10 mouse cellular contexts compared by ENCODE assay signal in genomic region chr6:116370216-116370976, GRCm38 (mm10). TPM values are rescaled to one million over a fixed set of nuclear protein-coding genes. Genes with fewer than 3 reads are reported as not detected.
DNase-seq lines count a peak whose midpoint lies in the region; ATAC-seq lines count a peak whose summit lies in the region.
"Had no signal": no experiment of that assay in that cellular context is flagged by ENCODE, and none has a peak within 500 bp of the region (broad histone marks: within the 10 kb centered on the region; RNA-seq: fewer than 3 reads in every experiment).

No protein-coding gene starts in this region.

- ATAC-seq in hindbrain, embryonic 13.5 days (ENCODE audit: low FRiP score), result peak; percentile 61; the same call in 1 of the 2 replicates
- ATAC-seq in hindbrain, embryonic 12.5 days (ENCODE audit: low FRiP score), result no peak
- ATAC-seq in midbrain, embryonic 16.5 days, result peak; percentile 60
- no peak for ATAC-seq in midbrain, embryonic 11.5 days (ENCODE audit: low FRiP score)
- ATAC-seq in liver, embryonic 12.5 days, result peak; percentile 99
- peak; percentile 86; the same call in 1 of the 2 replicates for ATAC-seq in stomach, embryonic 15.5 days (ENCODE audit: insufficient read depth, low FRiP score, low read depth)

- H3K9ac ChIP-seq in hindbrain, embryonic 13.5 days, result no peak overlapping the region
- H3K9ac ChIP-seq in hindbrain, embryonic 12.5 days, result no peak overlapping the region
- H3K9ac ChIP-seq in midbrain, embryonic 16.5 days (ENCODE audit: low read depth, low read length), result no peak overlapping the region
- no peak overlapping the region for H3K9ac ChIP-seq in midbrain, embryonic 11.5 days (ENCODE audit: low read length)
- peak overlapping the region; percentile 67 for H3K9ac ChIP-seq in liver, embryonic 12.5 days
- no peak overlapping the region for H3K9ac ChIP-seq in stomach, embryonic 15.5 days
- H3K9ac ChIP-seq: limb, embryonic 13.5 days had no signal

- WGBS in hindbrain, embryonic 13.5 days, result 90% methylated on average over 6 of the region's 6 CpGs
- WGBS in hindbrain, embryonic 12.5 days, result 90% methylated on average over 6 of the region's 6 CpGs
- 94% methylated on average over 6 of the region's 6 CpGs for WGBS in midbrain, embryonic 16.5 days
- 90% methylated on average over 6 of the region's 6 CpGs for WGBS in midbrain, embryonic 11.5 days
- 65% methylated on average over 6 of the region's 6 CpGs for WGBS in liver, embryonic 12.5 days (ENCODE audit: insufficient replicate concordance)
- 73% methylated on average over 6 of the region's 6 CpGs for WGBS in stomach, embryonic 15.5 days

- H3K36me3 ChIP-seq in hindbrain, embryonic 13.5 days, result no peaks in the 10 kb centered on the region
- H3K36me3 ChIP-seq in hindbrain, embryonic 12.5 days, result no peaks in the 10 kb centered on the region
- no peaks in the 10 kb centered on the region for H3K36me3 ChIP-seq in midbrain, embryonic 16.5 days (ENCODE audit: control insufficient read depth, insufficient read depth, low read length)
- H3K36me3 ChIP-seq in midbrain, embryonic 11.5 days (ENCODE audit: control insufficient read depth, insufficient read depth, low read length), result no peaks in the 10 kb centered on the region
- H3K36me3 ChIP-seq in liver, embryonic 12.5 days, result peaks cover 37% of the 10 kb centered on the region
- H3K36me3 ChIP-seq in stomach, embryonic 15.5 days, result no peaks in the 10 kb centered on the region
- H3K36me3 ChIP-seq: limb, embryonic 13.5 days had no signal

- no peak overlapping the region for H3K4me2 ChIP-seq in hindbrain, embryonic 13.5 days
- no peak overlapping the region for H3K4me2 ChIP-seq in hindbrain, embryonic 12.5 days (replicated peaks)
- no peak overlapping the region for H3K4me2 ChIP-seq in midbrain, embryonic 16.5 days (ENCODE audit: low read length)
- H3K4me2 ChIP-seq in midbrain, embryonic 11.5 days, result no peak overlapping the region
- peak overlapping the region; percentile 69 for H3K4me2 ChIP-seq in liver, embryonic 12.5 days
- no peak overlapping the region for H3K4me2 ChIP-seq in stomach, embryonic 15.5 days
- H3K4me2 ChIP-seq: limb, embryonic 13.5 days had no signal

- no peaks in the 10 kb centered on the region for H3K9me3 ChIP-seq in hindbrain, embryonic 13.5 days
- H3K9me3 ChIP-seq in hindbrain, embryonic 12.5 days (replicated peaks), result no peaks in the 10 kb centered on the region
- no peaks in the 10 kb centered on the region for H3K9me3 ChIP-seq in midbrain, embryonic 16.5 days (replicated peaks; ENCODE audit: control insufficient read depth, low read length, poor library complexity, severe bottlenecking)
- no peaks in the 10 kb centered on the region for H3K9me3 ChIP-seq in midbrain, embryonic 11.5 days (ENCODE audit: control insufficient read depth, low read length)
- H3K9me3 ChIP-seq in liver, embryonic 12.5 days (replicated peaks), result no peaks in the 10 kb centered on the region
- no peaks in the 10 kb centered on the region for H3K9me3 ChIP-seq in stomach, embryonic 15.5 days
- H3K9me3 ChIP-seq: limb, embryonic 13.5 days had no signal

- peaks cover 8% of the 10 kb centered on the region; the same call in 1 of the 2 replicates for H3K4me1 ChIP-seq in hindbrain, embryonic 13.5 days (replicated peaks)
- no peaks in the 10 kb centered on the region for H3K4me1 ChIP-seq in hindbrain, embryonic 12.5 days
- no peaks in the 10 kb centered on the region for H3K4me1 ChIP-seq in midbrain, embryonic 16.5 days (ENCODE audit: control insufficient read depth, insufficient read depth, low read length)
- no peaks in the 10 kb centered on the region for H3K4me1 ChIP-seq in midbrain, embryonic 11.5 days (ENCODE audit: control insufficient read depth, insufficient read depth, low read length)
- peaks cover 82% of the 10 kb centered on the region for H3K4me1 ChIP-seq in liver, embryonic 12.5 days
- no peaks in the 10 kb centered on the region for H3K4me1 ChIP-seq in stomach, embryonic 15.5 days

- H3K27ac ChIP-seq in hindbrain, embryonic 13.5 days, result no peak overlapping the region
- H3K27ac ChIP-seq in hindbrain, embryonic 12.5 days, result no peak overlapping the region
- no peak overlapping the region for H3K27ac ChIP-seq in midbrain, embryonic 16.5 days (ENCODE audit: low read length)
- H3K27ac ChIP-seq in midbrain, embryonic 11.5 days (ENCODE audit: low read depth, low read length), result no peak overlapping the region
- H3K27ac ChIP-seq in liver, embryonic 12.5 days, result peak overlapping the region; percentile 93
- no peak overlapping the region for H3K27ac ChIP-seq in stomach, embryonic 15.5 days
- H3K27ac ChIP-seq: limb, embryonic 13.5 days had no signal

- H3K27me3 ChIP-seq in hindbrain, embryonic 13.5 days, result no peaks in the 10 kb centered on the region
- H3K27me3 ChIP-seq in hindbrain, embryonic 12.5 days, result no peaks in the 10 kb centered on the region
- no peaks in the 10 kb centered on the region for H3K27me3 ChIP-seq in midbrain, embryonic 16.5 days (ENCODE audit: control insufficient read depth, insufficient read depth, low read depth, low read length)
- H3K27me3 ChIP-seq in midbrain, embryonic 11.5 days (ENCODE audit: control insufficient read depth, insufficient read depth, low read length), result no peaks in the 10 kb centered on the region
- no peaks in the 10 kb centered on the region for H3K27me3 ChIP-seq in liver, embryonic 12.5 days (replicated peaks)
- H3K27me3 ChIP-seq in stomach, embryonic 15.5 days (replicated peaks), result no peaks in the 10 kb centered on the region
- H3K27me3 ChIP-seq: limb, embryonic 13.5 days had no signal

- DNase-seq in midbrain, embryonic 11.5 days (ENCODE audit: low spot score, missing footprints), result no peak
- no peak for DNase-seq in gastrocnemius, postnatal 36 days
- no peak for DNase-seq in layer of hippocampus, adult 8-10 months (ENCODE audit: low spot score in 2 of 2)
- DNase-seq: gastrocnemius, postnatal 25 days had no signal

- intact Hi-C loops in gastrocnemius, postnatal 36 days (cut with DNase I), result no loop called here

- H3K4me3 ChIP-seq in hindbrain, embryonic 13.5 days, result no peak overlapping the region
- no peak overlapping the region for H3K4me3 ChIP-seq in hindbrain, embryonic 12.5 days
- H3K4me3 ChIP-seq in midbrain, embryonic 16.5 days (ENCODE audit: low read depth, low read length), result no peak overlapping the region
- no peak overlapping the region for H3K4me3 ChIP-seq in midbrain, embryonic 11.5 days (ENCODE audit: low read depth, low read length)
- peak overlapping the region; percentile 31; the same call in 1 of the 2 replicates for H3K4me3 ChIP-seq in liver, embryonic 12.5 days
- H3K4me3 ChIP-seq in stomach, embryonic 15.5 days (replicated peaks), result no peak overlapping the region
- H3K4me3 ChIP-seq: limb, embryonic 13.5 days had no signal

RNA-seq across cellular contexts. Expression of gene March8, which starts 32.6 kb away (rescaled TPM):
- polyA plus RNA-seq in hindbrain, embryonic 13.5 days (2015; fragmentation: Nextera tagmentation; extraction: Ambion mirVana), result 62.9 and 70.6 TPM in 2 replicates
- polyA plus RNA-seq in hindbrain, embryonic 12.5 days (2016; fragmentation: Nextera tagmentation; extraction: Ambion mirVana), result 65.0 and 68.5 TPM in 2 replicates
- 66.9 and 67.8 TPM in 2 replicates for polyA plus RNA-seq in midbrain, embryonic 16.5 days (2015; fragmentation: Nextera tagmentation; extraction: Ambion mirVana)
- 35.3 and 37.4 TPM in 2 replicates for polyA plus RNA-seq in midbrain, embryonic 11.5 days (2014; fragmentation: Nextera tagmentation; extraction: Ambion mirVana)
- 85.2 and 94.3 TPM in 2 replicates for polyA plus RNA-seq in liver, embryonic 12.5 days (2016; fragmentation: Nextera tagmentation; extraction: Ambion mirVana)
- polyA plus RNA-seq in stomach, embryonic 15.5 days (2015; fragmentation: Nextera tagmentation; extraction: Ambion mirVana), result 33.6 and 38.2 TPM in 2 replicates
- 10 to 100 TPM; 23.4 to 24.9 TPM for total RNA-seq in gastrocnemius, postnatal 36 days (2021)
- 10 to 100 TPM; 51.9 to 59.2 (median 55.7) TPM for total RNA-seq in layer of hippocampus, adult 8-10 months (2022)

Comparison
In these comparisons a context has a peak if more than half of its experiments do, and no peak if none do; other contexts are left out.
1. ATAC-seq: peak in hindbrain, embryonic 13.5 days (single experiment), midbrain, embryonic 16.5 days (single experiment), liver, embryonic 12.5 days (single experiment) and stomach, embryonic 15.5 days (single experiment); none in hindbrain, embryonic 12.5 days (single experiment) and midbrain, embryonic 11.5 days (single experiment).